Mouse (Mus musculus) stomach, embryonic 15.5 days (tissue): Measurements from ENCODE around the gene Cd302. TPM values are rescaled to one million over a fixed set of nuclear protein-coding genes. Genes with fewer than 3 reads are reported as not detected.

ENCODE experiments used
- ATAC-seq: fragments of 200-750 bp; cut with Nextera tagmentation; 2 replicates; pipeline ENCODE4 v1.8.0; 2017; ENCODE audit warnings: low read depth, moderate number of reproducible peaks, moderate TSS enrichment; ENCODE audit not compliant: insufficient read depth, low FRiP score
- H3K27ac ChIP-seq: fragments of 300-500 bp; sonication (generic); 2 replicates; pipeline ENCODE4 v1.5.1; 2015; ENCODE audit warnings: mild to moderate bottlenecking, inconsistent platforms
- H3K27me3 ChIP-seq: fragments of 300-500 bp; sonication (generic); replicated peaks from 2 replicates; pipeline ENCODE4 v1.6.1; 2015; ENCODE audit warnings: inconsistent platforms
- H3K36me3 ChIP-seq: fragments of 300-500 bp; sonication (generic); 2 replicates; pipeline ENCODE4 v1.6.1; 2015; ENCODE audit warnings: inconsistent platforms
- H3K4me1 ChIP-seq: fragments of 300-500 bp; sonication (generic); 2 replicates; pipeline ENCODE4 v1.6.1; 2015; ENCODE audit warnings: inconsistent platforms
- H3K4me2 ChIP-seq: fragments of 300-500 bp; sonication (generic); 2 replicates; pipeline ENCODE4 v1.6.1; 2015; ENCODE audit warnings: mild to moderate bottlenecking, inconsistent platforms
- H3K4me3 ChIP-seq: fragments of 300-500 bp; sonication (generic); replicated peaks from 2 replicates; pipeline ENCODE4 v1.5.1; 2015; ENCODE audit warnings: inconsistent platforms
- H3K9ac ChIP-seq: fragments of 300-500 bp; sonication (generic); 2 replicates; pipeline ENCODE4 v1.6.1; 2015; ENCODE audit warnings: inconsistent platforms
- H3K9me3 ChIP-seq: fragments of 300-500 bp; sonication (generic); 2 replicates; pipeline ENCODE4 v1.6.1; 2016; ENCODE audit warnings: inconsistent platforms
- WGBS: fragments of 180-500 bp; shearing (Covaris S2); methylation state at CpG from one replicate; pipeline ENCODE4 v1.1.7; 2015; 5-methylcytosine and 5-hydroxymethylcytosine counted together
- polyA plus RNA-seq: library from polyadenylated mRNA; unstranded; fragments of >200 nt; fragmentation: Nextera tagmentation; extraction: Ambion mirVana; gene quantifications from 2 replicates; pipeline ENCODE4 v1.2.1, GENCODE M21; 2015

The Cd302 gene
- 34.8 and 39.6 TPM in 2 replicates for polyA plus RNA-seq

GRCm38 (mm10) chr2:60284467-60284821 lies at the start of gene Cd302:
TSS of gene Cd302 (minus strand) at chr2:60284488.
- peak within 1 kb of the TSS; percentile 87 for H3K4me2 ChIP-seq
- no peaks in the 10 kb centered on the region for H3K36me3 ChIP-seq
- no peaks in the 10 kb centered on the region for H3K4me1 ChIP-seq
- no peaks in the 10 kb centered on the region for H3K27me3 ChIP-seq
- H3K9me3 ChIP-seq: no peaks in the 10 kb centered on the region
- peak within 1 kb of the TSS; percentile 27; the same call in 1 of the 2 replicates for H3K9ac ChIP-seq
- peak within 1 kb of the TSS; percentile 45 for H3K27ac ChIP-seq
- H3K4me3 ChIP-seq: peak within 1 kb of the TSS; percentile 46
- WGBS: 28% methylated on average over 4 of the region's 4 CpGs
- no peak for ATAC-seq

DNA sequence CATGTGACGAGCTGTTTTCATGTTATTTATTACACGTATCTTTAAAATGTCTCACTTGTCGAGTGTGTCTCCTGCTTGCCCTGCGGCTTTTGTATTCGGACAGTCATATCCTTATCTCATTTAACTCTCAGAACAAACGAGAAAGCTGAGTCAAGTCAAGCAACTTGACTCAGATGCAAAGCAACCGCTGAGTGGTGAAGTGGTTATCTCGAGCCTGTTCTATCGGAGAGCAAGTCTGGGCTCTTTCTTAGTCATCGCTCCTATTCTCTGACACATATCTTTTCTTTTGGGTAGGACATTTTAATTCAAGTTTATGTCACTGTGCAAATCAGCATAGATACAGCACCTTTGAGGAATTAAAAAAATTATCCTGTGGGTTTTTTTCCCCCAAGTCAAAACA lies 44.4 kb upstream of the Cd302 start:
- Histone ChIP-seq H3K9me3 (no peaks in the 10 kb centered on the region), H3K27me3 (no peaks in the 10 kb centered on the region), H3K4me3 (no peak overlapping the region), H3K27ac (no peak overlapping the region), H3K4me2 (no peak overlapping the region), H3K4me1 (no peaks in the 10 kb centered on the region), H3K9ac (no peak overlapping the region), H3K36me3 (no peaks in the 10 kb centered on the region)
- WGBS: 81% methylated on average over 10 of the region's 10 CpGs
- ATAC-seq: no peak

- H3K4me3 ChIP-seq: no peak overlapping the region
- H3K4me2 ChIP-seq: no peak overlapping the region
- no peaks in the 10 kb centered on the region for H3K27me3 ChIP-seq
- WGBS: 86% methylated on average over 11 of the region's 11 CpGs
- H3K27ac ChIP-seq: no peak overlapping the region
- no peaks in the 10 kb centered on the region for H3K4me1 ChIP-seq
- H3K9me3 ChIP-seq: no peaks in the 10 kb centered on the region
- no peaks in the 10 kb centered on the region for H3K36me3 ChIP-seq
- no peak for ATAC-seq
- no peak overlapping the region for H3K9ac ChIP-seq
These were observed 43.3 kb upstream of the Cd302 start for GRCm38 (mm10) chr2:60327581-60327980.

- H3K4me2 ChIP-seq: no peak overlapping the region
- no peak overlapping the region for H3K27ac ChIP-seq
- no peaks in the 10 kb centered on the region for H3K27me3 ChIP-seq
- ATAC-seq: no peak
- no peaks in the 10 kb centered on the region for H3K9me3 ChIP-seq
- 75% methylated on average over 7 of the region's 7 CpGs for WGBS
- no peak overlapping the region for H3K4me3 ChIP-seq
- no peak overlapping the region for H3K9ac ChIP-seq
- no peaks in the 10 kb centered on the region for H3K36me3 ChIP-seq
- no peaks in the 10 kb centered on the region for H3K4me1 ChIP-seq
These were observed 42.7 kb upstream of the Cd302 start for GRCm38 (mm10) chr2:60326948-60327347.

DNA sequence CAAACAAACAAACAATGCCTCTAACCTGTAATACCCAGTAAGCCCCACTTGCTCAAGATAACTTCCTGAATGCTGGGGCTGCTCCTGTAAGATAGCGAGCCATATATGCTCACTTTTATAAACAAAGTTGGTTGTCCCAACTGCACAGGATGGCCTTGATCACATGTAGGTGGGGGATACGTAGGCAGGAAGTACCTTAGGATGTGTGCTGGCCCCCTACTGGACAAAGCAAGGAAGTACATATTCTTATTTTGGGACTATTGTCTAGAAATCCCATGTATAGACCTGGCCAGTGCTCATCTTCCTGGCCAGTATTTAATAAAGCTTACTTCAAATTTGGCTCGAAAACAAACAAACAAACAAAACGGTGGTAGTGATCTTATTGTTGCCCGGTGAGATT lies 39.1 kb upstream of the Cd302 start:
- H3K9me3 ChIP-seq: no peaks in the 10 kb centered on the region
- H3K9ac ChIP-seq: no peak overlapping the region
- WGBS: 77% methylated on average over 5 of the region's 5 CpGs
- H3K36me3 ChIP-seq: no peaks in the 10 kb centered on the region
- no peak overlapping the region for H3K4me3 ChIP-seq
- no peak for ATAC-seq
- H3K4me2 ChIP-seq: no peak overlapping the region
- no peaks in the 10 kb centered on the region for H3K4me1 ChIP-seq
- H3K27me3 ChIP-seq: no peaks in the 10 kb centered on the region
- H3K27ac ChIP-seq: no peak overlapping the region

DNA sequence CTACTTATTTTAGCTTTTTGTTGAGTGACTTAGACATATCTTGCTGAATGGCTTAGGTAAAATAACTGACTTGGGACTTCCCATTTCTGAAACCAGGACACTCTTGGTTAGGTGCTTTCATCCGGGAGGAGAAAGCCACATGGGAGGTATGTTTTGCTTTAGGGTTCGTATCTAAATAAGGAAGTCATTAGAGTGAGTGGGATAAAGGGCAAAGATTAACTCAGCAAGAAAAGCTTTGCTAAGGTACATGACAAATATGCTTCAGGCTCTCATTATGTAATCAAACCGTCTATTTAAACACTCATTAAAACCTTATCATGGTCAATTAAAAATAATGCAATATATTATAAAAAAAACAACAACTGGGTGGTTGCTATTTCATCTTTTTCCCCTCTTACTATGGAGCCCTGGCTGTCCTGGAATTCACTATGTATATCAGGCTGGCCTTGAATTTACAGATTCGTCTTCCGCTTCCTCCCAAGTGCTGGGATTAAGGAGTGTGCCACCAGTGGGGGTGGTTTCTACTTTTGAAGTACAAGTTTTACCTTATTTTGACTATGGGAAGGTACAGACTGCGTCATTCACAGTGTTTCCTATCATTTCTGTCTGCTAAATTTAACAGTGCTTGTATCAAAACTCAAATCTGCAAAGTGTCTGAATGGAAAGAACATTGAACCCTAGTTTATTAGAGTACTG lies 37.9 kb upstream of the Cd302 start:
- 56% methylated on average over 6 of the region's 6 CpGs for WGBS
- Histone ChIP-seq H3K27ac (no peak overlapping the region), H3K4me2 (no peak overlapping the region), H3K4me3 (no peak overlapping the region), H3K27me3 (no peaks in the 10 kb centered on the region), H3K9ac (no peak overlapping the region), H3K36me3 (no peaks in the 10 kb centered on the region), H3K4me1 (no peaks in the 10 kb centered on the region), H3K9me3 (no peaks in the 10 kb centered on the region)
- no peak for ATAC-seq

DNA sequence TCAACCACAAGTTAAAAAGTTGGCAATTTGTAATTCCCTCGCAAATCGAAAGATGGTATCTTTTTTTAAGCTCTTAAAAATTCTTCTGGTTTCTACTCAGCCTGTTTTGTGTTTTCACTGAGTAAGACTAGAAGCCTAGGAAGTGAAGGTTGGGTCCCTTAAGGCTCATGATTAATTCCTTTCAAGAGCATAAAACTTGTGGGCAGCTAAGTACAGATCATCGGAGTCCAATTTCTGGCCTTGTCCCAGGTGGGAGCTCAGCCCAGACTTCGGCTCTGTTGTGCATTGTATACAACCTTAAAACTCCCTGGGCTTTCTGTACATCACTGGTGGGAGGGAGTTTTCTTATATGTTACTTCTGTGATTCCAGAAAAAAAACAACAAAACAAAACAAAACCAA lies 19.5 kb upstream of the Cd302 start:
- no peaks in the 10 kb centered on the region for H3K4me1 ChIP-seq
- no peaks in the 10 kb centered on the region for H3K9me3 ChIP-seq
- no peak overlapping the region for H3K4me3 ChIP-seq
- H3K27me3 ChIP-seq: no peaks in the 10 kb centered on the region
- no peak overlapping the region for H3K27ac ChIP-seq
- no peaks in the 10 kb centered on the region for H3K36me3 ChIP-seq
- ATAC-seq: no peak
- H3K4me2 ChIP-seq: no peak overlapping the region
- WGBS: 75% methylated on average over 4 of the region's 4 CpGs
- no peak overlapping the region for H3K9ac ChIP-seq

DNA sequence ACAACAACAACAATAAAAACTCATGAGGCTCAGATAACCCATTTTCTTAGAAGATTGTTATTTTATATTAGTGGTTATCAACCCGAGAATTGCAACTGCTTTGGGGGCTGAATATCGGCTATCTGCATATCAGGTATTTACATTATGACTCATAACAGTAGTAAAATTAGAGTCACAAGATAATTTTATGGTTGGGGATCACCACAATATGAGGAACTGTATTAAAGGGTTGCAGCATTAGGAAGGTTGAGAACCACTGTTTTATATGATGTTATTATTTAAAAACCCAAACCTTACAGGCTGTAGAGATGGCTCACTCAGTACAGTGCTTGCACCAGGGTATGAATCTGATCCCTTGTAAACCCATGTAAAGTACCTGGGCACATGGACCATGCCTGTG lies 15.0 kb upstream of the Cd302 start:
- Histone ChIP-seq H3K27ac (no peak overlapping the region), H3K27me3 (no peaks in the 10 kb centered on the region), H3K9me3 (no peaks in the 10 kb centered on the region), H3K36me3 (no peaks in the 10 kb centered on the region), H3K4me1 (no peaks in the 10 kb centered on the region), H3K9ac (no peak overlapping the region), H3K4me3 (no peak overlapping the region), H3K4me2 (no peak overlapping the region)
- ATAC-seq: no peak
- WGBS: 86% methylated on average over 2 of the region's 2 CpGs

DNA sequence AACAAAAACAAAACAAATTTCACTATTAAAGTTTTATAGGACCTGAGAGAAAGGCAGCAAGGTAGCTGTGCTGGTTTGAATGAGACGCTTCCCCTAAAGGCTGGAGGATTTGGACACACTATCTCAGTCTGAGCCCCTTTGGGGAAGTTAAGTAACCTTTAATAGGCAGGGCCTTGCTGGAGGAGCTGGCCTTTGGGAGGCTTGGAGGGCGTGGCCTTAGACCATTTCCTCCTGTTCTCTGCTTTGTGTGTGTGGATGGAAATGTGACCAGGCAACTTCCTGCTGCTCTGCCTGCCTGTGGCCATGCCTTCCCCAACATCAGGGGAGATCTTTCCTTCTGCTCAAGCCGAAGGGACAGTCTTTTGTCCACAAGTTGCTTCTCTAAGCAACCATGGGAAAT lies 14.0 kb upstream of the Cd302 start:
- Histone ChIP-seq H3K9ac (no peak overlapping the region), H3K36me3 (no peaks in the 10 kb centered on the region), H3K9me3 (no peaks in the 10 kb centered on the region), H3K4me1 (no peaks in the 10 kb centered on the region), H3K4me3 (no peak overlapping the region), H3K27ac (no peak overlapping the region), H3K4me2 (no peak overlapping the region), H3K27me3 (no peaks in the 10 kb centered on the region)
- 78% methylated on average over 3 of the region's 3 CpGs for WGBS
- ATAC-seq: no peak

DNA sequence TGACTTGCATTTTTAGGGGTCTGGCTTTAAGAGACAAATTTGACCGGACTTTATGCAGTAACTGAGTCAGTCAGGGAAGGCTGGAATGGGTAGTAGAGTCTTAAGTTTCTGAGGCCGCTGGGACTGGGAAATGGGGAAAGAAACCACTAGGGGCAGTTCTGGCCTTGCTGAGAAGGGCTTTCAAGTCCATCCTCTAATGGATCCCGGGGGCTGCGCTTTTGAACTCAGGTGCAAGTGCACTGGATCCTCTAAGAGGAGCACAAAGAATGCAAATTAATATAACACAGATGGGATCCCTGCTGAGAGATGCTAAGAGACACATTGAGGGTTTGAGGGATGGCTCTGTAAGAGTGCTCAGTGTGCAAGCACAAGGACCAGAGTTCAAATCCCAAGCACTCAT lies 7.1 kb upstream of the Cd302 start:
- Histone ChIP-seq H3K9ac (no peak overlapping the region), H3K4me1 (no peaks in the 10 kb centered on the region), H3K27ac (no peak overlapping the region), H3K27me3 (no peaks in the 10 kb centered on the region), H3K4me3 (no peak overlapping the region), H3K9me3 (no peaks in the 10 kb centered on the region), H3K36me3 (no peaks in the 10 kb centered on the region), H3K4me2 (no peak overlapping the region)
- WGBS: 88% methylated on average over 4 of the region's 4 CpGs
- no peak for ATAC-seq

DNA sequence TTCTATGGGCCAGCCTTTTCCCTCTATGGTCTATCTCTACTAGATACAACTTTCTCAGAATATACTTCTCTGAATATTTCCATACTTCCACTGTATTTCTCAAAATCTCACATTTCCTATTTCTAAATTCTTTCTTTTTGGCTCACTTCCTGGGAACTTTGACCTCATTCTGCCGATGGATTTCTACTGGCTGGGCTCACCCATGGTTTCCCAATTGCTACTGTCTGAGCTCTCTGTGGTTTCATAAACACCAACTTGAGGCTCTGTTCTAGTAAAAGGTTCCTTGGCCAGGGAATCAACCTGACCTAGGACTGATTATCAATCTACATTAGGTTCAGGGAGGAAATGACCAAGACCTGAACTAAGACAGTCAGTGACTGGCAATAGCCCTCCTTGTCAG lies 5.2 kb upstream of the Cd302 start:
- Histone ChIP-seq H3K4me3 (no peak overlapping the region), H3K9me3 (no peaks in the 10 kb centered on the region), H3K36me3 (no peaks in the 10 kb centered on the region), H3K4me2 (no peak overlapping the region), H3K4me1 (no peaks in the 10 kb centered on the region), H3K27me3 (no peaks in the 10 kb centered on the region), H3K27ac (no peak overlapping the region), H3K9ac (no peak overlapping the region)
- ATAC-seq: no peak
- WGBS: 46% methylated on average over 1 of the region's 1 CpGs

GRCm38 (mm10) chr2:60288606-60289005 lies 4.3 kb upstream of the Cd302 start:
- no peaks in the 10 kb centered on the region for H3K27me3 ChIP-seq
- no peak overlapping the region for H3K4me3 ChIP-seq
- ATAC-seq: no peak
- no peak overlapping the region for H3K4me2 ChIP-seq
- no peaks in the 10 kb centered on the region for H3K36me3 ChIP-seq
- no peaks in the 10 kb centered on the region for H3K9me3 ChIP-seq
- no peak overlapping the region for H3K27ac ChIP-seq
- H3K4me1 ChIP-seq: no peaks in the 10 kb centered on the region
- WGBS: 76% methylated on average over 4 of the region's 4 CpGs
- H3K9ac ChIP-seq: no peak overlapping the region

- H3K27me3 ChIP-seq: no peaks in the 10 kb centered on the region
- ATAC-seq: no peak
- no peak overlapping the region for H3K4me3 ChIP-seq
- 85% methylated on average over 8 of the region's 8 CpGs for WGBS
- H3K9ac ChIP-seq: no peak overlapping the region
- H3K9me3 ChIP-seq: no peaks in the 10 kb centered on the region
- H3K4me1 ChIP-seq: no peaks in the 10 kb centered on the region
- H3K36me3 ChIP-seq: no peaks in the 10 kb centered on the region
- H3K4me2 ChIP-seq: 0 out of 2 replicates have a peak overlapping the region, but pooled peaks have one; percentile 87
- no peak overlapping the region for H3K27ac ChIP-seq
These were observed 874 bp upstream of the Cd302 start for GRCm38 (mm10) chr2:60285107-60285617.
